Mouse (Mus musculus): Measurements from ENCODE around the gene Mybphl. TPM values are rescaled to one million over a fixed set of nuclear protein-coding genes. Genes with fewer than 3 reads are reported as not detected.

Mybphl gene
- polyA plus RNA-seq, 1 experiment from 2014 or later, result not detected

Other genes with a start within 250 kb of the Mybphl start
- 173 and 185 TPM in 2 replicates for gene Gnai3, start 218.8 kb upstream of the Mybphl start, polyA plus RNA-seq (2015; fragmentation: Nextera tagmentation; extraction: Ambion mirVana)
- 0.15 and 0.20 TPM in 2 replicates for gene Gpr61, start 210.0 kb upstream of the Mybphl start, polyA plus RNA-seq (2015; fragmentation: Nextera tagmentation; extraction: Ambion mirVana)
- gene Amigo1, start 178.6 kb upstream of the Mybphl start, polyA plus RNA-seq (2015; fragmentation: Nextera tagmentation; extraction: Ambion mirVana), result 4.0 and 4.5 TPM in 2 replicates
- gene Cyb561d1, start 163.7 kb upstream of the Mybphl start, polyA plus RNA-seq (2015; fragmentation: Nextera tagmentation; extraction: Ambion mirVana), result 2.6 and 2.8 TPM in 2 replicates
- gene Atxn7l2, start 154.0 kb upstream of the Mybphl start, polyA plus RNA-seq (2015; fragmentation: Nextera tagmentation; extraction: Ambion mirVana), result 22.0 and 27.1 TPM in 2 replicates
- 0.48 and 0.58 TPM in 2 replicates for gene Sypl2, start 138.3 kb upstream of the Mybphl start, polyA plus RNA-seq (2015; fragmentation: Nextera tagmentation; extraction: Ambion mirVana)
- 298 and 302 TPM in 2 replicates for gene Psma5, start 108.0 kb upstream of the Mybphl start, polyA plus RNA-seq (2015; fragmentation: Nextera tagmentation; extraction: Ambion mirVana)
- gene Sort1, start 80.8 kb upstream of the Mybphl start, polyA plus RNA-seq (2015; fragmentation: Nextera tagmentation; extraction: Ambion mirVana), result 6.4 and 10.8 TPM in 2 replicates
- 61.4 and 73.1 TPM in 2 replicates for gene Psrc1, start 18.9 kb downstream of the Mybphl start, polyA plus RNA-seq (2015; fragmentation: Nextera tagmentation; extraction: Ambion mirVana)
- 9.8 and 11.5 TPM in 2 replicates for gene Celsr2, start 50.6 kb downstream of the Mybphl start, polyA plus RNA-seq (2015; fragmentation: Nextera tagmentation; extraction: Ambion mirVana)
- 116 and 128 TPM in 2 replicates for gene Sars, start 80.3 kb downstream of the Mybphl start, polyA plus RNA-seq (2015; fragmentation: Nextera tagmentation; extraction: Ambion mirVana)
- gene 1700013F07Rik, start 169.2 kb downstream of the Mybphl start, polyA plus RNA-seq (2015; fragmentation: Nextera tagmentation; extraction: Ambion mirVana), result not detected in 2 replicates
- gene 5330417C22Rik, start 171.6 kb downstream of the Mybphl start, polyA plus RNA-seq (2015; fragmentation: Nextera tagmentation; extraction: Ambion mirVana), result 0.65 and 2.0 TPM in 2 replicates
- gene Tmem167b, start 197.6 kb downstream of the Mybphl start, polyA plus RNA-seq (2015; fragmentation: Nextera tagmentation; extraction: Ambion mirVana), result 45.5 and 46.3 TPM in 2 replicates
- 43.3 and 53.2 TPM in 2 replicates for gene Taf13, start 206.8 kb downstream of the Mybphl start, polyA plus RNA-seq (2015; fragmentation: Nextera tagmentation; extraction: Ambion mirVana)
- 14.9 and 17.5 TPM in 2 replicates for gene Wdr47, start 226.4 kb downstream of the Mybphl start, polyA plus RNA-seq (2015; fragmentation: Nextera tagmentation; extraction: Ambion mirVana)

All from embryonic facial prominence, embryonic 13.5 days (tissue).